Mouse (Mus musculus): ENCODE data around the gene Them5.

DNA sequence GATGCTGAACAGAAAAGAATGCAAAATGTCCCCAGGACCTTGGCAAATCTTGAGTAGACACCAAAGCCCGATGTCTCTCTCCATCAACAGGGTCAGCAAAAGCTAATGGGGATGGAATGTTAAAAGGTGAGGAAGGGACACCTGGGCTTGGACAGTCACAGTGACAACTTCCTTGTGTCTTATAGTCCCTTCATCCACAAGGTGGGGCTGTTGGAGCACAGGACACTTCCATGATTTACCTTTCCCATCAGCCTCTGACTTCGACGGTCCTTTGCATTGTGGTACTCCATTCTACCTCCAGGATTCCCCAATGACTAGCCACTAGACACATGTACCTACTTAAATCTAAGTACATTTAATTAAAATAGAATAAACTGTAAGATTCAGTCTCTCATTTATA is 13.2 kb upstream of the Them5 start:
- no peak for TF ChIP-seq POLR2A (IDR thresholded peaks at IDR 0.05; ENCODE audit: low read depth, low read length)
- peak; percentile 22; the same call in 1 of the 2 replicates for TF ChIP-seq CTCF (IDR thresholded peaks at IDR 0.05; ENCODE audit: borderline replicate concordance, insufficient read depth, low read length)

All from embryonic fibroblast, embryonic 13.5 days (primary cell).